Mouse (Mus musculus): ENCODE measurements at regions not wholly inside any gene's neighbourhood (a gene's known extent, or its start where the extent isn't known, plus 50 kb on each side); places are given as distances from the start of the nearest gene placed in this dataset.
A peak's percentile ranks its signal among the peaks of the same experiment; 100 is the strongest.

DNA sequence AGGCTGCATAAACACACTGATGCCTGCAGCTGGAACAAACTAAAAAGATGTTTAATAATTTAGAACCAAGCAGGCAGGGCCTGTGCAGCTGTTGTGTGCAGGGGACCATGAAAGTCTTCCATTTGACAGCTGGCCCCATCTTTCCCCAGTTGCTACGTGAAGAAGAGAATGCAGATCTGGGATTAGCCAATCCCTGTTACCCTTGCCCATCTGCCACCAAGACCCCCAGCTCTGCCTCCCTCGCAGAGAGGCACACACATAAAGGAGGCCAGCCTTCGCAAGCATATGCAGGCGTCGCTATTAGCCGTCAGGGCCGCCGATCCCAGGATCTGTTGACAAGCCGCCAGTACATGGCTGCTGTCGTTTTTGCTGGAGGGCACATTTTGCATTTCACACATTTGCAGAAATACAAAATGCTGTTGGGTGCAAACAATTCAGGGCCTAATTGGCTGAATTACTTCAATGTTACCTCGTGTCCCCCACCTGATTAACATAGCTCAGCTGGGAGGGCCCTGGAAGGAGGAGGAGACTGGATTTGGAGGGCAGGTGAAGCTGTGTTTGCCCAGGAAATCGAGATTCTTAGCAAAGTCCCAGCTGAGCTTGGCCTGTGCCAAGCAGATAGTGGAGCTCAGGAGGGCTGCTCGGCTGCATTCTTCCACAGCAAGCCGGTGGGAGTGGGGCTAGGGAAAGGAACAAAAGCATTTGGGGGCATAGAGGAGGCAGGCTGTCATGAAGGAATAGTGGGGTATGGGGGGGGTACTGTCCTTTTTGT is 367.6 kb upstream of the Mki67 start:
- no peak for DNase-seq (ENCODE audit: low spot score in 2 of 2)

DNA sequence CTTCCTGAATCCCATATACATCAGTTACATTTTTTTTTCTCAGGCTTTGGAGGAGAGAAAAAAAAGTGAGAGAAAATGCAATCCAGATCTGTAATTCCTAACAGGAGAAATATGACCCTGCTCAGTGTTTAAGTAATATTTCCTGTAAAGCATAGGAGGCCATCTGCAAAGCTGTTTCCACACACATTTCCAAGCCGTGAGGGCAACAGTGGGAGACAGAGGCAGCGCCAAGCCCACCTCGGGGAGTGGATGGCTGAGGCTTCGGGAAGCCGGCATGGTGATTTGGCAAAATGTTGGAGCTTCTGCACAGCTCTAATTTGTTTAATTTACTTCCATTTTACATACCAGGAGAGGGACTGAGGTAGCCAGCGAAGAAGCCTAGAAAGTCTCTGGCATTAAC is 372.6 kb upstream of the Mki67 start:
- DNase-seq (ENCODE audit: low spot score in 2 of 2) = no peak

DNA sequence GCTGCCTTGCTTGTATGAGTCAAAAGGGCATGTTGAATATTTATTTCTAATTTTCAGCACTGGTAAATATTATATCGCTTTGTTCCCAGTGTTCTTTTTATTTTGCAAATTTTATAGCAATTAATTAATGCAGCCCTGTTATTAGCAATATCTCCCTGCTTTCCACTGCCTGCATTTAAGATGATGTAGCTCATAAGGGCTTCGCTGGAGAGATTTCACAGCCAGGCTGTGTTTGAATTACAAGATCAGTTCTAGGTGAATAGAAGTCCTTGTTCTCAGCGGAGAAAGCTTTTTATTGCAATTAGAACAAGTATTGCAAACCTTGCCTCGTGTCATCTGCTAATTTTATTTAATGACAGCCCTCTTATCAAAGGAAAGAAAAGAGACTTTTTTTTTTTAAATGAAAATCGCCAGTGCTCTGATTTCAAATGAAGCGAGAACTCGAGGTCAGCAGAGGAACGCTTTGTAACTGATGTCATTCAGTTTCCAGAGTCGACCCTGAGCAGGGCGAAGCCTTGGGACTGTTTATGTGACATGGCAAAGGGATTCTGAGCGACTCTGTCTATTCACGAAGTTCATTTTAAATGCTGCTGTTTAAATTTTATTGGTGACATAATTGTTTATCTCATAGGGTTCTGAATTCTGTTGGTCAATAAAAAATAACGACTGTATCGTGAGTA is 378.7 kb upstream of the Mki67 start:
- no peak for DNase-seq (ENCODE audit: low spot score in 2 of 2)

DNA sequence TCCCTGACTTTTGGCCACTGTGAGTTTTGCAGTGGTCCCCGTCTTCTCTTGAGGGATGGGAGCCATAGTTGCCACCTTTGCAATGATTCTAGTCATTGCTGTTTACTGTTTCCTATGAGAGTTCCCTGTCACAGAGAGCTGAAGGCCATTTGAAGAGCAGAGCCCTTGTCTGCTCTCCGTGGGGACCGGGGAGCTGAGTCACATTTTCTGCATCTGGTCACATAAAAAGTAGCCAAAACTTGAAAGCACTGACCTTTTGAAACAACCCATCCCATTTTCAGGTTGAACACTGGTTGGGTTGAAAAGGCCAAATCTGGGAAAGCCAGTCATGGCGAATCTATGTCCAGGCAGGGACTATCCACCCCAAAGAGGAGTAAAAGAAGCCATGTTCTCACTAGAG is 387.9 kb upstream of the Mki67 start:
- DNase-seq (ENCODE audit: low spot score in 2 of 2) = no peak

DNA sequence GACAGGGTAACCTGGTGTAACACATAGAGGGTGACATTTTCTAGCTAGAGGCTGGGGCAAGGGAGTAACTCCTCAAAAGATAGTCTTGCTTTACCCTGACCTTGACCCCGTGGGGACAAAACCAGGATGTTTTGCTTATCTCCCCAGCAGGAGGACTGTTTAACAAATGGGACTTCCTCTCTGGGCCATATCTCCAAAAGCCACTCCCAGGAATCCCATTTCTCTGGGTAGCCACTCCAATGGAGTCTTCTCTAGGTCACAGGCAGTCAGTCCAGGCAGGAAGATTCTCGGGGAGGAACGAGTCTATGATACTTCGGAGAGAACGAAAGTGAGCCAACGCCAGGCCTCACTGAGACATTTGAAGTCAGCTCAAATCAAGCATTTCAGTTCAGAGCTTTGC is 396.0 kb upstream of the Mki67 start:
- DNase-seq (ENCODE audit: low spot score in 2 of 2) = no peak

DNA sequence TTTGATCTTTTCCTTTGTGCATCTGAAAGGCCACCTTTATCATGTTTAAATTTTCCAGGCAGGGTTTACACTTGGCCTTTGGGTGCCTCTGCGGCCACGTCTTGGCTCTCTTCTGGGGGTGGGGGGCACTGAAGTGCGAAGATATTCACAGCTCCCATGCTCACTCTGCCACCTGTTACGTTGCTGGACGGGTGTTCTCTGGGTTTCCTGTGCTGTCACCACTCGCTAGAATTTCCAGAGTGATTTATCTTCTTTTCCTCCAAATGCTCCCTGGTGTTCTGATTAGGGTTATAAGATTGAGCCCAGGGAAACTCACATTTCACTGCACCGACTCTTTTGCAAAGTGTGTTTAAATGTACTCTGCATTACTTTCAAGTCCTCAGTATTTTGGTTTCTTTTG is 404.8 kb upstream of the Mki67 start:
- no peak for DNase-seq (ENCODE audit: low spot score in 2 of 2)

DNA sequence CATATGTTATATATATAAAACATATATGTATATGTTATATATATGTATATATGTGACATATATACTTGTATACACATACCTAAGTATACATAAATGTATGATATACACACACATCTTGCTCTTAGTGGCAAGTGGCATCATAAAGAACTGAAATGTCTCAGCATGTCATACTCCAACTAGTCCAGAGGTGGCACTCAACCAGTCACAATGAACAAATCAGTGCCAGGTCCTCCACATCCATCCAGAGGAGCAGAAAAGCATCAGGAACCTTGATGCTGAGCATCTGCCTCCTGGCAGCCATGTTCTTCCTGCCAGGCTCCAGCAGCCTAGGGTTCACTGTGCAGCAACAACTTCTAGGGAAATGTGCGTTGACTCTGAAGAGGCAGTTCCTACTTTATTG is 405.2 kb upstream of the Mki67 start:
- DNase-seq (ENCODE audit: low spot score in 2 of 2) = no peak

DNA sequence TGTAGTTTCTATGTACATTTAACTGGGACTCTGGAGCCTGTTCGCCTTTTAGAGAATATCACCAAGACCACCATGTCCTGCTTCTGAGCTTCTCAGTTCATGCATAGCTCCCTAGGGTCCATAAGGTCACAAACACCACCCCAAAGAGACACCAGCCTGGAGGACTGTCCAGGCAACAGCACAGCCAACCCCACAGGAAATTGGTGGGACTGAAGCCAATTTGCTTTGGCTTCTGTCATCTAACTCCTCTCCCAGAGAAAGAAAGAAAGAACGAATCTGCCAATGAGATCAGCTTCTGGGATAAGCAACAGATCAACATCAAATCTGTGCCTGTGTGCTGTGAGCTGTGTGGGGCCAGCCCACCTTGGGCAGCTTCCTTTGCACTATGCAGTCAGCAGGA is 408.6 kb upstream of the Mki67 start:
- DNase-seq (ENCODE audit: low spot score in 2 of 2) = no peak

DNA sequence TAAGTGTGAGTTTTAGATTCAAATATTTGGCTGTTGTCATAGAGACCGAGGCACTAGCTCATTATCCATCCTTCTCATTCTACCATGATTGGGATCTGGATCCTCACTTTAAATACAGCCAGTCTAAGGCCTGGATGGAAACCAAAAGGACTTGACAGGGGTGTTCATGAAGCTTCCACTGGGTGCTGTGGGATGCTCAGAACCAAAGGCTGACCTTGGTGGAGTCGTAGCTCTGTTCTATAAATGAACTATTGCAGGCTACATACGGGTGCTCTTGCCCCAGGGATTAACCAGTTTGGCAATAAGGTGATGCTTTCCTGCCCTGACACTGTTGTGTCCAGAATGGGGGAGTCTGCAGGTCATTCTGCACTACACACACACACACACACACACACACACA is 410.2 kb upstream of the Mki67 start:
- DNase-seq (ENCODE audit: low spot score in 2 of 2) = no peak

DNA sequence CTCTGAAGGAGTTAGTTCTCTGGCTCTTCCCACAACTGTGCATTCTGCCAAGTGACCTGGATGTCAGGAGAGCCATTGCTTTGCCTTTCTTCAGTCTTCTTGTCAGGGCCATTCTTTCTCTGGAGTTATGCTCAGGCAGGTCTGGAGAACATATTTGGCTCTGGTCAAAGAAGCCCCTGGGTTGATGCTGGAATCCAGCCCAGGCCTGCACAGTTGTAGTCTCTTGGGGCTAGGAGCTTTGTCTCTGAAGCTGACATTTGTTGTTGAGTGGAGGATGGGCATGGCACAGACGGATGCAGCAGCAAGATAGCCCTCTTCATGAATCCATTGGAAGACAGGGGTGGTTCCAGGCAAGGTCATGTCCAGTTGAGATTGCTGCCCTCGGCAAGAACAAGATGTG is 411.4 kb upstream of the Mki67 start:
- DNase-seq (ENCODE audit: low spot score in 2 of 2) = no peak

DNA sequence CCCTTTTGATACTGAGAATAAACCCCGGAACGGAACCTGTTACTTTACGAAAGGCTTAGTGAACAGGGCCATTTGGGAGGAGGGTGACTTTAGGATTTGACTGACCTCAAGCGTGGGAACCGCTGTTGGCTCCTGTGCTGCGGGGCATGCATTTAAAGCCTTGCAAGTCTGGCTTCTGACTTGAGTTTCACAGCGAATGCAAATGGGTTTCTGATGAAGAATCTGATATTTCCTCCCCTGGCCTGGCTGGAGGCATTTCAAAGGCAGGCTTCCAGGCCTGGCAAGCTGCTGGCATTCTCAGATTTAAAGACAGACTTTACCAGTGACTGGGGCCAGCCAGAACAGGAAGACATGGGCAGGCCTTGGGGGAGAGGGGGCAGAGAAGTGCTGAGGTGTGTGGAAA is 413.6 kb upstream of the Mki67 start:
- DNase-seq (ENCODE audit: low spot score in 2 of 2) = no peak

DNA sequence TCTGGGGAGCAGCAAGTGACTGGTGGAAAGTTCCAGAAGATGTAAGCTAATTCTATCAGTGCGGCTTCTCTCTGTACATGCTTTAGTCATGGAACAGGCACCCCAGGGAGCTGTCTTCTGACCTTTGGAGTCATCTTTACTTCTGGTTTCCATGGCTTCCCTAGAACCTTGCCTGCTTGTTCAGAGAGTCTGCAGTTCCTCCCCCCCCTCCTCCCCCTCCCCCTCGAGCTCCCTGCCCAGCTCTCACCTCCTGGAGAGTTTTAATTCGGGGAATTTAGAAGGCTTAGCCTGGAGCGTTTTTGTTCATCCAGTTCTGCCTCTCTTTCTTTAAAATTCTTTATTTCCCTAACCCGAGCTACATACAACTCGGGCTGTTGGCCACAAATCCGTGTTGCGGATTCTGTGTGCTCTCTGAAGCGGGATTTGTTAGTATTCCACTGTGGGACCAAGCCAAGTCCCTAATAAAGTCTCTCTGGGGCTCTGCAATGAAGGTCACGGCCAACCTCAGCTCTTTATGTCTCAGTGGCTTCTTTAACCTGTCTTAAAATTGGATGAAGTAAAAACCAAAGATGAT is 414.6 kb upstream of the Mki67 start:
- DNase-seq (ENCODE audit: low spot score in 2 of 2) = no peak

DNA sequence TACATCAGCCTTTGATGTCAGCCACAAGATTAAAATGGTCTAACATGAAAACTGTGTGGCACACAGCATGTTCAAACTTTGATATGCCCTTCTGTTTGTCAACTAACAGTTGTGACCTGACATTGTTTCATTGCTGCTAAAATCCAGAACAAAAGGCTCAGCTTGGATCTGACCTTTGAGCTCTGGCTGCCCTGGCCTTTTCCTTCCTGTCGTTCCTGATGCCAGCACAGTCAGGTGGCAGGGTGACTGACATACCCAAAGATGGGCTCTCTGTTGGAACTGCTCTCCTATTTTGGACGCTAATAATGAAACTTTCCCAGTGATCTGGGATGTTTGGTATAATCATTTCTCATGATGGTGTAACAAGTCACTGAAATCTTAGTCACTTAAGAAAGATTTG is 416.8 kb upstream of the Mki67 start:
- DNase-seq (ENCODE audit: low spot score in 2 of 2) = no peak

DNA sequence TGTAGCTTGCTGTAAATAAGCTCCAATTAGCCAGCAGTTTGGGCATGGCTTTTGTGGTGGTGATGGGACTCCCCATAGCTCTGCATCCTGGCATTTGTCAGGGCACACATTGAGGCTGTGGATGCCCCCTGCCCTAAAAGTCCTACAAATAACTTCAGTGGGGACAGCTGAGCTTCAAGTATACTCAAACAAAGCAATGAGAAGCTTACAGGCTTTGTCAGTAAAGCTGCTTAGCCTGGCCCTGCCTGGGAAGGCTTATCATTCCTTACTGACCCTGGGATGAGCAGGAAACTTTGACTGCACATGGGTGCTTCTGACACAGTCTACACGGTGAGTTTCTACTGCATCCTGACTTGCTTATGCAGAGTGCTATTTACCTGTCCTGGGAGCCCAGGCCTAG is 420.5 kb upstream of the Mki67 start:
- no peak for DNase-seq (ENCODE audit: low spot score in 2 of 2)

DNA sequence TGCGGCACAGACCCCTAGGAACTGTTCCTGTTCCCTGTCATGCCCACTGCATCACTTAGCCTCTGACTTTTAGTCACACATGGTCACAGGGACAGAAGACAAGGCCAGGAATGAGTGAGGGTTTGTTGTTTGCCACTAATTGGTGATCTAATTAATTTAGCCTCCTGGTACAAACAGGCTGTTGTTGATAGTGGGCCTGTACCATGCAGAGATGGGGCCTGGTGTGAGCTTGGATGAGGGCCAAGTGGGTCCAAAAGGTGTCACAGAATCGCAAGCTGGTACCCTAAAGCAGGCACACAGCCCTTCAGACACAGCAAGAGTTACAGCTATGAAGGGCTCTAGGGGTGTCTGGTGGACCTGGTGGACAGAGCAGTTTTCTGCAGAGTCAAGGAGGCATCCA is 421.2 kb upstream of the Mki67 start:
- DNase-seq (ENCODE audit: low spot score in 2 of 2) = no peak

DNA sequence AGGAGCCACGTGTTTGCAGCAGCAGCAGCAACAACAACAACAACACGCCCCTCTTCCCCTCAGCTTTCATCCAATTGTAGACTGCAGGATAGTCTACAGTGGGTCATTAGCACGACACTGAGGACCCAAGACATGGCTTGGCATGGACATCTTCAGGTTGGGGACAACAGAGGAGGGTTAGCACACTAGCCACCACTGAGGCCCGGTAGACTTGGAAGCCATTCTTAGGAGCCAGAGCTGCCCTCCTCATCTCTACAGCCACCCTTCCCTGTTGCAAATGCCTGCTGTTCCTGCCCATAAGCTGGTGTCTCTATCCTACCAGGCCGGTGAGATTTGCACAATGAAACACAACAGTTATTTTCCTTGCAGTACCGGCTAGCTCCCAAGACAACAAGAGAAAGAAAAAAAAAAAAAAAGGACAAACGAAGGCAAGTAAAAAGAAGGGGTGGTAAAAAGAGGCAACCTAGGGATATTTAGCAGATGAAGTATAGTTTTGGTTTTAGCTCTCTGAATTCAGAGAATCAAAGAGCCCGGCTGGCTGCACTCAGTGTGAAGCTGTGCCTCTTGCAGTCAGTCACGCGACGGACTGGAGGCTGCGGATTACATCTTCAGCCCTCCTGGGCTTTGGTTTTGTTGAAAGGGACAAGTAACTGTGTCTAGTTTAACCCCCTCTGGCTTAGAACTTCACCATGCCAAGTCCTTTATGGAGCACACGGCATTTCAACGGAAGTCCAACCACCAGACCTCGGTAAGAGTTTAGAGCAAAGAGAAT is 421.9 kb upstream of the Mki67 start:
- no peak for DNase-seq (ENCODE audit: low spot score in 2 of 2)

DNA sequence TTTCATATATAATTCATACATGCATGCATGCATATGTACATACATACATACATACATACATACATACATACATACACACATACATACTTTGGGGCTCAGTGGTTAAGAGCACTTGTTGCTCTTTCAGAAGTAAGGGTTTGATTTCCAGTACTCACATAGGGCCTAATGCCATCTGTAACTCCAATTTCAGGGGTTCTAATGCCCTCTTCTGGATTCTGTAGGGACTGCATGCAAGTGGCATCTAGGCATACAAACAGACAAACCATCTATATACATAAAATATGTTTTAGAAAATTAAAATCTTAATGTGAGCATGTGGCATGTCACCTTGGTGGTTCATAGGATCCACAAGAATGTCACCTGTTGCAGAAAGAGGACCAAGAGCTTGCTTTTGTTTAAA is 426.7 kb upstream of the Mki67 start:
- no peak for DNase-seq (ENCODE audit: low spot score in 2 of 2)

DNA sequence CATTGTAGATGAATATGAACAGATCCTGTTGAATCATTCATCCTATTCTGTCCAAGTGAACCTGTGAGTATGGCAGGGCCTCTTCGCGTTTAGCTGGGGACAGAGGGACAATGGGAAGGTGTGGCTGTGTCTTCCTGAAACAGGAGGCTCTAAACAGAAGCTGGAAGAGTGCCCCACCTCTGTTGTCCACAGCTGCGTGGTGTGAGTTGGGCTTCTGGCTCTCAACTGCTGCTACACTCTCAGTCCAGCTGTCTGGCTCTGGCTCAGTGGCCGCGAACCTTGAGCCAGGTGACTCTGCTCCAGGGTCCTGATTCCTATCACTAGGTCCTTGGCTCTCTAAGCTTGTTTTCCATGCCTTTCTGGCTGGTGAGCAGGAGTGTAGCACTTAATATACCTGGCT is 434.0 kb upstream of the Mki67 start:
- no peak for DNase-seq (ENCODE audit: low spot score in 2 of 2)

DNA sequence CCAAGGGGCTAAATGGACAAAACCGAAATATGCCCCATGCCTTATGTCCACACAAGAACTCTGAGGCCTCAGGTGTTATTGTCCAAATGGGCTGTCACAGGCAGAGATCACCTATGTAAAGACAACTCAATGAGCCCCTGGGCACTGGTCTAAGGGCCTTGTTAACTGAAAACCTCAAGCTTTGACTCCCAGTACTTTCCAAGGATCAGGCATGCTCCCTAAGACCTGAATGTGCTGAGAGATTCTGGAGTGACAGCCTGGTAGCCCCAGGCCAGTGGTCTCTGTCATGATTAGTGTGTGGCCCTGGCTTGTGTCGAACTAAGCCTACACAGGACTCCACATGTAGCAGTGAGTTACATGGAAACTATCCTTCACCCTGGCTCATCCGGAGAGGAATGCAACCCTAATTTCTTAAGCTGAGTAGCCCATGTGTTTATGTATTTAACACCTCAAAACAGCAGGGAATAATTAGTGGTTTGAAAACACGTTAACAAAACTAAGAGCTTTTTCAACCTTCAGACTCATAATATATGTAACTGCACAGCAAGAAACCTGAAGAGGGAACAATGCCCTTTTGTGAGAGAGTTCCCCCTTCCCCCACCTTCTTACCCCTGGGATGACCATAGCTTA is 435.3 kb upstream of the Mki67 start:
- no peak for DNase-seq (ENCODE audit: low spot score in 2 of 2)

DNA sequence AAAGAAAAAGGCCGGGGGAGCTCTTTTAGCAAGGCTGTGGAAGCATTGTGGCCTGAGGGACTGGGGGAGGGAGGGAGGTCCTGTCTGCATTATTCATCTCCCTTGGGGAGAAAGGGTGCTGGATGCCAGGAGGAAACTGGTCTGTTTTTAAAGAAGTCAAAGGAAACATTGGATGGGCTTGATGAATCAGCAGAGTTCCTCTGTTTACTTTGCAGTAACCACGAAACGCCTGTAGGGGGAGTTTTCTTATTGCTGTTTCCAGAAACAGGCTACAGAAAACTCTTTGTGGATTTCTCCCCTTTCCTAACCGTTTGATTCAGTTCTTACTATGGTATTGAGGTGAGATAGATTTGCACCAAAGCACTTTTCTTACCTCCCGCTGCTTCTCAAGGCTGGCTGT is 436.3 kb upstream of the Mki67 start:
- peak in 1 of 2 experiments; percentile 10 for DNase-seq (ENCODE audit: low spot score in 2 of 2)

DNA sequence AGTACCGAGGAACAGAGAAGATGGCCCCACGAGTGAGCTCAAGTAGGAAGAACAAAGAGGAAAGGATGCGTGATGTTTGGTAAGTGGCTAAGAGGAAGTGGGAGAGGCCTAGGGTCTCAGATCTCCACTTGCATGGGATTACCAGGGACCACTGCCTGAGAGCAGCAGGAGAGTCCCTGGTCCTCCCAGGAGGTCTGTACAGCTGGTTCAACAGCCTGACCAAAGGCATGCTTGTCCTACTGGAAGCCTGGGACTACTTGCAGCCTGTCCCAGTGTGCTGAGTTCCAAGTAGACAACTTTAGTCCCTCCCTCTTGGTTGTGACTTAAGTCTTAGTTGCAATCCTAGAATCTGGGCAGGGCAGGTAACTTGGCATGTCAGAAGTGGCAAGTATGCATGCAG is 437.5 kb upstream of the Mki67 start:
- DNase-seq (ENCODE audit: low spot score in 2 of 2) = no peak

DNA sequence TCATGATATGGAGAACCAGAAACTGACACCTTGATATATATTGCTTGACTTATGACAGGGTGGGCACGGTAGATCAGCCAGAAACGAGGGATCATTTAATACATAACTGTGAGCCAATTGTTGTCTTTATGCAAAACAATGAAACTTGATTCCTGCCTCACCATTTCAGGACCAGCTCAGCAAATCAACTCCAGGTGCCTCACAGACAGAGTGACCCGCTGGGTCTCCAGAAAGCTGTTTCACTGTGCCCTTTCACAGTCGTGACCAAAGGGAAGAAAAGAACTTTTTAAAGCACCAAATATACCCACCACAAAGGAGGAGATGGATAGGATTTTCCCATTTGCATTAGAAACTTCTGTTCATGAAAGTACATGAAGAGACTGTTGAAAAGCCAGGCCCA is 443.0 kb upstream of the Mki67 start:
- no peak for DNase-seq (ENCODE audit: low spot score in 2 of 2)
